Mouse (Mus musculus) layer of hippocampus, adult 18-20 months (tissue): ENCODE measurements around the gene Ugt1a9. TPM values are rescaled to one million over a fixed set of nuclear protein-coding genes. Genes with fewer than 3 reads are reported as not detected.
"Not testable (repeated sequence)": the region's sequence is repeated elsewhere in the genome, so short reads cannot be mapped to it uniquely, and the experiment has no call there.

Experiments
- DNase-seq, 2 experiments: peaks; one replicate each; pipeline ENCODE4 v3.0.0; 2022; ENCODE audit warnings: low spot score in 2 of 2
- total RNA-seq, 2 experiments: library from RNA; stranded (reverse); gene quantifications; 2 replicates each; pipeline ENCODE4 v1.2.3; 2021

The Ugt1a9 gene
- total RNA-seq, 2 experiments from 2014 or later = not detected

GRCm38 (mm10) chr1:88105656-88106055 lies 35.1 kb downstream of the Ugt1a9 start:
- no peak for DNase-seq

GRCm38 (mm10) chr1:88109027-88109557 lies 38.5 kb downstream of the Ugt1a9 start:
- not testable (repeated sequence) for DNase-seq

- not testable (repeated sequence) for DNase-seq
Measured at GRCm38 (mm10) chr1:88109604-88110003, 39.0 kb downstream of the Ugt1a9 start.

- not testable (repeated sequence) for DNase-seq
Measured at GRCm38 (mm10) chr1:88112769-88113168, 42.2 kb downstream of the Ugt1a9 start.

DNA sequence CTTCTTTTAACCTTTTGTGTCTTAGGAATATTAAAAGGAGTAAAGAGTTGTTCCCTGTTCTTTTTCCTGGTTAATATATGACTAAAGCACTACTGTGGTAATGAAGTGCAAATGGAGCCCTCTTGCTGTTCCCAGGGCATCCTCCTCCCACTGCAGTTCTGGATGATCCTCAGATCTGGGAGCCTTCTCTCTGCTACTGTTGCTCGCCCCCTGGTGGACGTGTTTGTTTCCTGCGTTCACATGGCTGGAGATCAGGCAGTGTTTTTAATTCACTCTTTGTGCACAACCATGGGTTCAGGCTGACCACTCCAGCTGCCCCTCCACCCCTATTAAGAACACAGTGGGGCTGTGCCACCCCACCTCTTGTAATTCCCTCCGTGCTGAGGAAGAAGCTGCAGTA lies 50.0 kb downstream of the Ugt1a9 start:
- DNase-seq = not testable (repeated sequence)

DNA sequence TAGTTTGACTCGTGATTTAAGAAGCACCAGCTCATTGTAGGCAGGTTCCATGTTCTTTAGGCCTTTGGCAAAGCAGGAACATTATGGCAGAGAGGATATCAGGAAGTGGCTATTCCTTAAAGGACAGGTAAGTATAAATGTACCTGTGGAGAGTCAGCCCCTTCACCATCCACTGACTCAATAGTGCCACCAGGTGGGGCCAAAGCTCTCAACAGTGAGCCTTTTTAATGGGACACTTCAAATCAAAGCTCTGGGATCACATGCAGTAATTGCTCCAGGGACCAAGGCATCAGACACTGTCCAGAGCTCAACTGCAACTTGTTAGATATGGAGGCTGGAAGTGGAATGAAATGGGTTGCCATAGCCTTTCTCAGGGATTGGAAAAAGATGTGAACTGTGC lies 50.9 kb downstream of the Ugt1a9 start:
- DNase-seq = not testable (repeated sequence)

- DNase-seq = not testable (repeated sequence)
Measured at GRCm38 (mm10) chr1:88125827-88126360, 55.3 kb downstream of the Ugt1a9 start.

GRCm38 (mm10) chr1:88129091-88129490 lies 58.5 kb downstream of the Ugt1a9 start:
- DNase-seq = not testable (repeated sequence)

- not testable (repeated sequence) for DNase-seq
Measured at GRCm38 (mm10) chr1:88130223-88130622, 59.6 kb downstream of the Ugt1a9 start.

- DNase-seq = no peak
Measured at GRCm38 (mm10) chr1:88133908-88134456, 63.4 kb downstream of the Ugt1a9 start.

DNA sequence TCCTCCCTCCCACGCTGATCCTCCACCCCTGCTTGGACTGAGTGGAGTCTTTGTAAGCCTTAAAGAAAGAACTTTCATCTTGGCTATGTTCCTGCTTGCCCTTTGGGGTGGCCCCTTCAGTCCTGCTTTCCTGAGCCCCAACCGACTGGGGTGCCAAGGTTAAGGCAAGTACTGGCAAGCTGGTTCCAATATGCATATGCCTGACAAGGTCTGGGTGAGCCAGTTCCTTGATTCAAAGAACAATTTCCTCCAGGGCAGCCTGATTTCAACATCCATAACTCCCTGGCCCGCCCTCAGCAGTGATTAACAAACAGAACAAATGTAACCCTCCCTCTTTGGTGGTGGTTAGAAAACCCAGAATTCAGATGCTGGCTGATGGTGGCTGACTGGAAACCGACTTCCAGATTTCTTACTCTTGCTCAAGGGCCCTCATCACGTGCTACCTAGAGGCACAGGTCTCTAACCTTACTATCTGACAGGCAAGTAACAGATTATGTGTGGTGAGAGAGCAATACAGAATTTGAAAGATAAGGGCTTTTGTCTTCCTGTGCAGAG lies 63.9 kb downstream of the Ugt1a9 start, which contains the start of gene Ugt1a6a:
Ugt1a6a (plus strand) TSS at position 353 of the 555 bp plus-strand sequence.
- DNase-seq = peak in 1 of 2 experiments; percentile 3

GRCm38 (mm10) chr1:88135229-88135904 lies 64.8 kb downstream of the Ugt1a9 start:
- not testable (repeated sequence) for DNase-seq

- DNase-seq = no peak
Measured at GRCm38 (mm10) chr1:88136646-88137045, 66.0 kb downstream of the Ugt1a9 start.

DNA sequence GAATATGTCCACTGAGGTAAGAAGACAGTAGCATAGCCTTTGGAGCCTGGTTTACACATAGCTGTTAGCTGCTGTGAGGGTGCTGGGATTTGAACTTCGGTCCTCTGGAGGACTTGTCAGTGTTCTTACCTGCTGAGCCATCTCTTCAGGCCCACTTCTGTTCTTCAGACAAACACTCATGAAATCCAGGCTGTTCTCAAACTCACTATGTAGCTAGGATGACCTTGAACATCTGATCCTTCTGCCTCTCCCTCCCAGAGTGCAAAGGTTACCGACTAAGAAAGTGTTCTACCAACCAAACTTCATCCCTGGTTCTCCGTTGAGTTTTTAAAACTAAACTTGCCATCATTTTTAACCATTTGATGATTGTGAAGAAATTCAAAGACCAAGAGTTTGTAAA lies 66.7 kb downstream of the Ugt1a9 start:
- DNase-seq = no peak

- no peak for DNase-seq
Measured at GRCm38 (mm10) chr1:88138145-88138544, 67.5 kb downstream of the Ugt1a9 start.

DNA sequence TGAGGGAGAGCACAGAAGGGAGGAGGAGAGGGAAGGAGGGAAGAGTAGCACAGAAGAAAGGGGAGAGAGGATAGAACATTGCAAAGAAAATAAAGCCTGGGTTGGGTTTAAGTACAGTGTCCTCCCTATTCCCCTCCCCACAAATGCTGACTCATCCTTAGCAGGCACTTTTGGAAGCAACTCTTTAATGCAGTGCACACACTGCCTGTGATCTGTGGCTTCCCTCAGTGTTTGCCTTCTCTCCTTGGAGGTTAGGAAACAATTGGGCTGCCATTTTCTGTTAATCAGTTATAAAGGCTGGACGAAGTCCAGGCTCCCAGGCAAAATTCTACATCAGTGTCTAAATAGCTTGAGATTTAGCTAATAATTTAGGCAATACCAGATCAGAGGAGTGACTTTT lies 69.9 kb downstream of the Ugt1a9 start:
- not testable (repeated sequence) for DNase-seq

DNA sequence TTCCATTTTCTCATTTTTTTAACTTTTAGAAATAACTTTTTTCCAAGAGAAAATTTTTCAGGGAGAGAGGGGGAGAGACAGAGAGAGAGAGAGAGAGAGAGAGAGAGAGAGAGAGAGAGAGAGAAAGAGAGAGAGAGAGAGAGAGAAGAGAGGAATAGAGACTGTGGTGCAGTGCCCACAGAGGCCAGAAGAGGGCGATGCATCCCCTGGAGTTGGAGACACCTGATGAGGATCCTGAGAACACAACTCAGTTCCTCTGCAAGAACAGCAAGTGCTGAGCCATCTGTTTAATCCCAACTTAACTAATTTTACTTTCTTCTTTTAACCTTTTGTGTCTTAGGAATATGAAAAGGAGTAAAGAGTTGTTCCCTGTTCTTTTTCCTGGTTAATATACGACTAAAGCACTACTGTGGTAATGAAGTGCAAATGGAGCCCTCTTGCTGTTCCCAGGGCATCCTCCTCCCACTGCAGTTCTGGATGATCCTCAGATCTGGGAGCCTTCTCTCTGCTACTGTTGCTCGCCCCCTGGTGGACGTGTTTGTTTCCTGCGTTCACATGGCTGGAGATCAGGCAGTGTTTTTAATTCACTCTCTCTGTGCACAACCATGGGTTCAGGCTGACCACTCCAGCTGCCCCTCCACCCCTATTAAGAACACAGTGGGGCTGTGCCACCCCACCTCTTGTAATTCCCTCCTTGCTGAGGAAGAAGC lies 73.5 kb downstream of the Ugt1a9 start:
- peak in 1 of 2 experiments; percentile 41 for DNase-seq

DNA sequence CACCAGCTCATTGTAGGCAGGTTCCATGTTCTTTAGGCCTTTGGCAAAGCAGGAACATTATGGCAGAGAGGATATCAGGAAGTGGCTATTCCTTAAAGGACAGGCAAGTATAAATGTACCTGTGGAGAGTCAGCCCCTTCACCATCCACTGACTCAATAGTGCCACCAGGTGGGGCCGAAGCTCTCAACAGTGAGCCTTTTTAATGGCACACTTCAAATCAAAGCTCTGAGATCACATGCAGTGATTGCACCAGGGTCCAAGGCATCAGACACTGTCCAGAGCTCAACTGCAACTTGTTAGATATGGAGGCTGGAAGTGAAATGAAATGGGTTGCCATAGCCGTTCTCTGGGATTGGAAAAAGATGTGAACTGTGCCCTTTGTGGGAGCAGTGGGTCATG lies 74.7 kb downstream of the Ugt1a9 start:
- not testable (repeated sequence) for DNase-seq

GRCm38 (mm10) chr1:88150133-88150532 lies 79.5 kb downstream of the Ugt1a9 start:
- not testable (repeated sequence) for DNase-seq

DNA sequence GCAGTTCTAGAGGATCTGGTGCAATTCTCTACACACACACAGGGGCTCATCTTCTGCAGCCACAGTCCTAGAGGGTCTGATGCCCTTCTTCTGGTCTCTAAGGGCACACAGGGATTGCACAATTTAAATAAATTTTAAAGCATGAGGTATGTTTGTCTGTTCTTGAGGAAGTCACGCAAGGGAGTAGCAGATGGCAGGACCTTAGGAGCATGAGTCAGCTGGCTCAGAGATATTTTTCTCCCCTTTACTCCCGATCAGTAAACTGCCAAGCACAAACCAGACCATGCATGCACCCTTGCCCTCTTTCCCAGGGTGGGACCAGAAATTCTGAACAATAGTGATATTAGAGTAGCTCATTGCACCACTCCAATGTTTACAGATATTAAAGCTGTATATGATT lies 87.8 kb downstream of the Ugt1a9 start:
- DNase-seq = no peak

DNA sequence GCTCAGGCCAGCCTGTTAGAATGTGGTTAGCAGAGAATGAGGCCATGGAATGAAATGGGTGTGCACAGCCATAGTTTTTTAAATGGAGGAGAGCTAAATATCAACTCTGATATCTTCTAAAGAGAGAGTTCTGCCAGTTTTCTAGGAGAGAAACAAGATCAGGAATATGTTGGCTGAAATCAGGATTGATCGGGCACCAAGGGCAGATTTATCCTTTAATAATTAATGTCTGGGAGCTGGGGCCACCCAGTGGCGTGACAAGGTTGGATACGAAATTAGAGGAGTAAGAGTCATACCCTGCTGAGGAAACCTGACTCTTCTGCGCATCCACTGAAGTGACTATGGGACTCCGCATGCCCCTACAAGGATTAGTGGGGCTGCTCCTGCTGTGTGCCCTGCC lies 95.1 kb downstream of the Ugt1a9 start, which contains the start of gene Ugt1a5:
Ugt1a5 (plus strand) TSS at position 302 of the 400 bp plus-strand sequence.
- DNase-seq = no peak
